Mouse (Mus musculus) forebrain, embryonic 11.5 days (tissue): ENCODE results near the gene Iqub. TPM values are rescaled to one million over a fixed set of nuclear protein-coding genes. Genes with fewer than 3 reads are reported as not detected.

Experiments used
- ATAC-seq: fragments of 200-750 bp; cut with Nextera tagmentation; replicated peaks from 2 replicates; pipeline ENCODE4 v1.8.0; 2017; ENCODE audit warnings: moderate TSS enrichment; ENCODE audit not compliant: low FRiP score
- DNase-seq: peaks from one replicate; pipeline ENCODE4 v3.0.0-alpha.2; 2017; ENCODE audit warnings: low spot score
- H3K27ac ChIP-seq: fragments of 300-500 bp; sonication (generic); 2 replicates; pipeline ENCODE4 v1.5.1; 2014; ENCODE audit warnings: low read depth, low read length
- H3K27me3 ChIP-seq: fragments of 300-500 bp; sonication (generic); 2 replicates; pipeline ENCODE4 v1.6.1; 2014; ENCODE audit warnings: mild to moderate bottlenecking, low read length, mixed read lengths; ENCODE audit not compliant: control insufficient read depth, insufficient read depth
- H3K36me3 ChIP-seq: fragments of 300-500 bp; sonication (generic); 2 replicates; pipeline ENCODE4 v1.6.1; 2014; ENCODE audit warnings: mild to moderate bottlenecking, low read length, moderate library complexity, mixed read lengths; ENCODE audit not compliant: control insufficient read depth, insufficient read depth
- H3K4me1 ChIP-seq: fragments of 300-500 bp; sonication (generic); replicated peaks from 2 replicates; pipeline ENCODE4 v1.6.1; 2014; ENCODE audit warnings: low read length, mixed read lengths; ENCODE audit not compliant: control insufficient read depth, insufficient read depth
- H3K4me2 ChIP-seq: fragments of 300-500 bp; sonication (generic); 2 replicates; pipeline ENCODE4 v1.6.1; 2014; ENCODE audit warnings: low read depth, mild to moderate bottlenecking, low read length, moderate library complexity, mixed read lengths; ENCODE audit not compliant: severe bottlenecking
- H3K4me3 ChIP-seq: fragments of 300-500 bp; sonication (generic); 2 replicates; pipeline ENCODE4 v1.5.1; 2014; ENCODE audit warnings: low read depth, low read length
- H3K9ac ChIP-seq: fragments of 300-500 bp; sonication (generic); 2 replicates; pipeline ENCODE4 v1.6.1; 2014; ENCODE audit warnings: low read length
- H3K9me3 ChIP-seq: fragments of 300-500 bp; sonication (generic); 2 replicates; pipeline ENCODE4 v1.6.1; 2016; ENCODE audit warnings: low read length, mixed read lengths; ENCODE audit not compliant: control insufficient read depth
- WGBS: fragments of 180-500 bp; shearing (Covaris S2); extraction: QIAGEN DNeasy Blood & Tissue Kit; methylation state at CpG from one replicate; pipeline ENCODE4 v1.1.7; 2014; 5-methylcytosine and 5-hydroxymethylcytosine counted together
- polyA plus RNA-seq: library from polyadenylated mRNA; unstranded; fragments of >200 nt; fragmentation: Nextera tagmentation; extraction: Ambion mirVana; gene quantifications from 2 replicates; pipeline ENCODE4 v1.2.1, GENCODE M21; 2014

The Iqub gene
- polyA plus RNA-seq, 1 experiment from 2014 or later = 0.55 TPM

DNA sequence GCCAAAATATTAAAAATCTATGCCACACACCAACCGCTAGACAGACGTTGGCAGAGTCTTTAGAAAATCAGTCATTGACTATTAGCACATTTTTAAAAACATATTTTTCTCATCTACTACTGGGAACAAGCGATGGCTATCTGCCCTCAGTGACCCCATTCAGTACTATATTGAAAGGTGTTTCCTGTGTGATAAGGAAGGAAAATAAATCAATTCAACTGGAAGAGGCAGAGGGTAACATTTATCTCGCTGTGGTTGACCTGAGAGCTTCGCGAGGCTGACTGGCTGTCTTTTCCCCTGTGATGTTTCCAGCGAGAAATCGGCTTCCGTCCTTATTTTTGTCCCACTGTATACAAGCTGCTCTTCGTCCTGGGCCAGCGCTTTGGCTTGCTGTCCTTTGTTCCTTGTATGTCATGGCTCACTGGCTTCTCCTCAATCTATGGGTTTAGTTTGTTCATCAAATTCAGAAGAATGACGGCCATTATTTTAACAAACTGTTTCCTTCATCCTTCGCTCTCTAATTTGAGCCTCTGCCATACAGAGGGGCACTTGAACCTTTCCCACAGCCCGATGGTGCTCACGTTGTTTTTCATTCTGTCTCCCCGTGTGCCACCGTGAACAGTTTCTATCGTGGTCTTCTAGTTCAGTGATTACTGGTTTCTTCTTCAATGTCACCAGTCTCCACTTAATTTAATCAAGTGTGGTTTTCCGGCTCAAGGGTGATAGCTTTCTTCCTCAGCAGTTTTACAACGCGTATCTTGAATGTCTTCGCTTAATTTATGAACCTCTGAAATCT lies 63.6 kb downstream of the Iqub start:
- Histone ChIP-seq H3K4me1 (no peaks in the 10 kb centered on the region), H3K36me3 (no peaks in the 10 kb centered on the region), H3K9ac (no peak overlapping the region), H3K27me3 (no peaks in the 10 kb centered on the region), H3K4me2 (no peak overlapping the region), H3K9me3 (no peaks in the 10 kb centered on the region), H3K27ac (no peak overlapping the region), H3K4me3 (no peak overlapping the region)
- WGBS = 92% methylated on average over 22 of the region's 22 CpGs
- ATAC-seq = no peak
- no peak for DNase-seq

DNA sequence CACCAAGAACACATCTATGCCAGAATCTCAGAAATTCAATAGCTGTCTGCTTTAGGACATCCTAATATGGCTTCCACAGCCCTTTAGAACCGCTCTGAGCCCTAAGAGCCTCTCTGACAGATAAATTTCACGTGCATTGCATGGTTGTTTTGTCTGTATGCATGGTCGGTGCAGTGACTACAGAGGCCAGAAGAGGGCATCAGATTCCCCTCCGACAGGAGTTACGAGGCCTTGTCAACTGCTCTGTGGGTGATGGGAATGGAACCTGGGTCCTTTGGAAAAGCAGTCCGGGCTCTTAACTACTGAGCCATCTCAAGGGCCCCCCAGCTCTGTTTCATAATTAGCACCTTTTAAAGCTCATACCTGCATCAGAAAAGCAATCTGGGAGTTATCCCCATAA lies 64.6 kb downstream of the Iqub start:
- Histone ChIP-seq H3K27ac (no peak overlapping the region), H3K4me3 (no peak overlapping the region), H3K4me2 (no peak overlapping the region), H3K9ac (no peak overlapping the region), H3K4me1 (no peaks in the 10 kb centered on the region), H3K9me3 (no peaks in the 10 kb centered on the region), H3K36me3 (no peaks in the 10 kb centered on the region), H3K27me3 (no peaks in the 10 kb centered on the region)
- ATAC-seq (no peak), DNase-seq (no peak)
- WGBS = 91% methylated on average over 6 of the region's 6 CpGs

DNA sequence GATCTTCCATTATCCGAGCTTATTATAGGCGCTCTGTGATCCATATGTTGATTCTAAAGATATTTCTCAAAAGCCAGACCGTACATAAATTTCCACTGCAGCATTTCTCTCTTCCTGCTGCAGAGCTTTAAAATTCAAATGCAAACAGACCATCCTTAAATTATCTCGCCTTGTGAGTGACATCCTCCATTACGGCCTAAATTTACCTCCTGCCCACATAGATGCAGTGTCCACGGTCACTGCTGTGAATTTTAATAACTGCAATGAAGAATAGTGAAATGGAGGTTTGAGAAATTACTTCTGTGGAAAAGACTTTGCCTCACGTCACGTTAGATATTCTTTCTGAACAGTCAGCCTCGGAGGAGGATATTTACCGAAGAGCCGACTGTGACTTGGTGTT lies 98.8 kb downstream of the Iqub start:
- Histone ChIP-seq H3K4me3 (no peak overlapping the region), H3K4me1 (no peaks in the 10 kb centered on the region), H3K4me2 (no peak overlapping the region), H3K27me3 (no peaks in the 10 kb centered on the region), H3K36me3 (no peaks in the 10 kb centered on the region), H3K27ac (no peak overlapping the region), H3K9me3 (no peaks in the 10 kb centered on the region), H3K9ac (no peak overlapping the region)
- no peak for ATAC-seq
- 93% methylated on average over 11 of the region's 11 CpGs for WGBS
- DNase-seq = no peak

DNA sequence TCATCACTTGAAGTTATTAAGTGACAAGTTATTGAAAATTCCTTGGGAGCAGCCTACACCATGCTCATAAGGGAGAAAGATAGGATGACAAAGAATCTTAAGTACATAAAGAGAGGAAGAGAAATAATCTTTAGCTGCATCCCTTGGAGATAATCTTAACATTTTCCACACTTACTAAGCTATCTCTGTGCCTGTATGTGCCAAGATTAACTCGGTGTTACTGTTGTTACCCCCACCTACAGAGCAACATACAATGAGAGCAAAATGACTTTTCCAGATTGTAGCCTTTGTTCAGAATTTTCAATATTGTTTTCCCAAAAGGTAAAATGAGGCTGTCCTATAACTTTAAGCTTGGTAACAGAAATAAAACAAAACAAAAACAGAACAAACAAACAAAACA lies 99.4 kb downstream of the Iqub start:
- Histone ChIP-seq H3K9ac (no peak overlapping the region), H3K4me2 (no peak overlapping the region), H3K4me3 (no peak overlapping the region), H3K4me1 (no peaks in the 10 kb centered on the region), H3K9me3 (no peaks in the 10 kb centered on the region), H3K36me3 (no peaks in the 10 kb centered on the region), H3K27ac (no peak overlapping the region), H3K27me3 (no peaks in the 10 kb centered on the region)
- no peak for DNase-seq
- no peak for ATAC-seq
- WGBS = 82% methylated on average over 1 of the region's 1 CpGs

DNA sequence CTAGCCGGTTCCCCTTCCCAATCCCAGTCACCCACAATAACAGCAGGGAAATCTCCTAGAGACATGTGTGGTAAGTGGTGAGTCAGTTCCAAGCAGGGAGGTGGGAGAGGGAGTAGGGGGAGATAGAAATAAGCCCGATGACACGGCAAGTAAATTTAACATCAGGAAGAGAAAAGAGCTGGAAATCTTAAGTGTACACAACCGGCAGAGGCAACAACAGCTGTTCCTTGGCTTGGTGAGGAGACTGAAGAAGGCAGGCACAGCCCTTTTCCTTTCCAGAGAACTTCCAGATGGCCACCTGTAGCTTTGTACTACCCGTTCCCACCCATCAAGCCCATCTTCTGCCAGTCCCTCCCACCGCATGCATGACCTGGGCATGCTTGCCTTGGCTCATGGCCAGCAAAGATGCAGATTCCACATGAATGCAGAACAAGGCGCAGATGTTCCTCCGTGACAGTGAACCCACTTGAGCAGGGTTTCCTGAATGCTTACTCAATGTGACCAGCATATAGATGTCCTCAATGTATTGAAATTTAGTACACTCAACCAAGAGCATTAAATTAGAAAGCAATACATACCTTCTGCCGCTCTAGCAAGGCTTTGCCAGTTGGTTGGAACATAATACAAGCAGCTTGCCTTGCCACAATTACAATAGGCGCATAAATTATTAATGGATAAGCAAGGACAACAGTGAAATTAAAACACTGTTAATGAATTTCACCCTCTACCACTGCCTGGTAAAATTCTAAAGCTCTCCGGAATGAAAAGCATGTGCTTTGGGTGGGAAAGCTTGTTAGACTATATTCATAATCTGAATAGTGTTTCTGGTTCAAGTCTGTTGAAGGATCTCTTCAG lies 106.1 kb downstream of the Iqub start:
- no peaks in the 10 kb centered on the region for H3K9me3 ChIP-seq
- H3K9ac ChIP-seq = no peak overlapping the region
- no peak overlapping the region for H3K27ac ChIP-seq
- no peak overlapping the region for H3K4me2 ChIP-seq
- no peaks in the 10 kb centered on the region for H3K27me3 ChIP-seq
- DNase-seq (no peak), ATAC-seq (peak; percentile 21)
- H3K4me3 ChIP-seq = no peak overlapping the region
- H3K4me1 ChIP-seq = no peaks in the 10 kb centered on the region
- no peaks in the 10 kb centered on the region for H3K36me3 ChIP-seq
- 86% methylated on average over 11 of the region's 11 CpGs for WGBS

DNA sequence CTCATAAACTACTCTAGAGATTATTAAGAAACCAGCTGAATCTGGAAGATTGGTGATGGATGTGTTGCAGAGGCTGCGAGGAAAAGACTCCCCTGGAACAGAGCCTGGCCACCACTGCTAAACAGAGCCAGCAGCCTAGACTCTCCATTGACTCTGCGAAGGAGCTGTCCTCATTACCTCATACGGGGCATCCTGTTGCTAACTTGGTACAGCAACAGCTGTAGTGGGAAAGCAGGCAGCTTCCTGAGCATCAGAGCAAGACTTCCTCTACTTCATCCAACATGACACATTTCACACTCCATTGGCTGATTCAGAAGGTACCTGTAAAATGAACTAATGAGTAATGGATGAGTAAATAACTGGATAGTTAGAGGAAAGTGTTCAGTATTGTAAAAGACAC lies 107.1 kb downstream of the Iqub start:
- Histone ChIP-seq H3K27ac (no peak overlapping the region), H3K27me3 (no peaks in the 10 kb centered on the region), H3K4me2 (no peak overlapping the region), H3K4me3 (no peak overlapping the region), H3K36me3 (no peaks in the 10 kb centered on the region), H3K4me1 (no peaks in the 10 kb centered on the region), H3K9ac (no peak overlapping the region), H3K9me3 (no peaks in the 10 kb centered on the region)
- ATAC-seq (no peak), DNase-seq (no peak)
- 84% methylated on average over 3 of the region's 3 CpGs for WGBS

DNA sequence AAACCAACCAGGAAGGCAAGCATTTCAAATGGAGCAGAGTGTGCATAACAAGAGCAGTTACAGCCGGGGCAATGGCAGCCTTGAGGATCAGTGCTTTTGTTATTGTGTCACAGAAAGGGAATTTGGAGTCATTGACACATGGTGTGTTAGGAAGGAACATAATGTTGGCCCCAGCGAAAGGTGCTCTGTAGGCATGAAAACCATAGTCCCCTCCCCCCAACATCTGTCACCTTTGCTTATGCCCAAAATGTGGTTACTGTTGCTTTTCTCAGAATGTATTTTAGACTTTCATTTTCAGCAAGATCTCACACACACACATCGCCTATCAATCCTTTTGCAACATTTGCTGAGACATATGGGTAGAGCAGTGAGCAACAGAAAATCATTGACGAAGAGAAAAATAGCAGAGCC lies 117.6 kb downstream of the Iqub start:
- Histone ChIP-seq H3K4me1 (no peaks in the 10 kb centered on the region), H3K9me3 (no peaks in the 10 kb centered on the region), H3K36me3 (no peaks in the 10 kb centered on the region), H3K27ac (no peak overlapping the region), H3K4me3 (no peak overlapping the region), H3K27me3 (no peaks in the 10 kb centered on the region), H3K4me2 (no peak overlapping the region), H3K9ac (no peak overlapping the region)
- ATAC-seq = no peak
- no peak for DNase-seq
- WGBS = 86% methylated on average over 4 of the region's 4 CpGs
